Mouse (Mus musculus) cerebellum, postnatal 14 days (tissue): ENCODE data around the gene Hdac11.
A peak's percentile ranks its signal among the peaks of the same experiment; 100 is the strongest.

Source experiments
- DNase-seq, 2 experiments: peaks; one replicate each; pipeline ENCODE4 v3.0.0; 2021; ENCODE audit warnings: mixed read lengths in 2 of 2

Hdac11 gene

DNA sequence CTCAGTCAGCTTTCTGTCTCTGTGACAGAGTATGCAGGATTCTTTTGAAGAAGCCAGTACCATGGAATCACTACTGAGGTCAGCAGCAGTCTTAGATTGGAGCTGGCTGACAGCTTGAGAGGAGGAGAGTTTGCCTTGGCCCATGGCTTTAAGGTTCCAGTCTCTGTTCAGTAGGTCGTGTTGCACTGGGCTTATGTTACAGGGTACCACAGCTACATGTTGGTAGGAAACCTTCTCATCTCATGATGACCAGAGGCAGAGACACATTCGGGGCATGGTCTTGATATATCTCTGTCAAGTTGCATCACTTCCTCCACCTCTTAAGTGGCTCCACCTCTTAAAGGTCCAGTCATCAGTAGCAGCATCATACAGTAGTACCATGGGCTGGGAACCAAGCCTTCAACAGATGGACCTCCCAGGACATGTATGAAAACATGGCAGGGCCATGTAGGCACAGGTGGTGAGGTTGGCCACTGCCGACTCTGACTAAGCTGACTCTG, 15.0 kb downstream of the Hdac11 start:
- no peak for DNase-seq

DNA sequence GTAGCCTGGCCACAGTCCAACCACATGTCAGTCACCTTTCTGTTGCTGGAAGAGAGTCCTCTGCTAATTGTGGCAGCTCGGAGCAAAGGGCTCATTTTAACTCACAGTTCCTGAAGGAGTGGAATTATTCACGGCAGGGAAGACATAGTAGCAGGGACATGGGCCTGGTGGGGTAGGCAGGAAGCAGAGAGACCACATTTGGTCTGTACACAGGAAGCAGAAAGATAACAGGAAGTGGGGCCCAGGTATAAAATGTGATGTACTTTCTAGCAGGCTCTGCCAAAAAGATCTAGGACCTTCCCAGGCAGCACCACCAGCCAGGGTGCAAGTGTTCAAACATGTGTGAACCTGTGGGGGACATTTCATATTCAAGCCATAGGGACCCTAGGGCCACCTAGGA, 15.9 kb downstream of the Hdac11 start:
- DNase-seq, result no peak

DNA sequence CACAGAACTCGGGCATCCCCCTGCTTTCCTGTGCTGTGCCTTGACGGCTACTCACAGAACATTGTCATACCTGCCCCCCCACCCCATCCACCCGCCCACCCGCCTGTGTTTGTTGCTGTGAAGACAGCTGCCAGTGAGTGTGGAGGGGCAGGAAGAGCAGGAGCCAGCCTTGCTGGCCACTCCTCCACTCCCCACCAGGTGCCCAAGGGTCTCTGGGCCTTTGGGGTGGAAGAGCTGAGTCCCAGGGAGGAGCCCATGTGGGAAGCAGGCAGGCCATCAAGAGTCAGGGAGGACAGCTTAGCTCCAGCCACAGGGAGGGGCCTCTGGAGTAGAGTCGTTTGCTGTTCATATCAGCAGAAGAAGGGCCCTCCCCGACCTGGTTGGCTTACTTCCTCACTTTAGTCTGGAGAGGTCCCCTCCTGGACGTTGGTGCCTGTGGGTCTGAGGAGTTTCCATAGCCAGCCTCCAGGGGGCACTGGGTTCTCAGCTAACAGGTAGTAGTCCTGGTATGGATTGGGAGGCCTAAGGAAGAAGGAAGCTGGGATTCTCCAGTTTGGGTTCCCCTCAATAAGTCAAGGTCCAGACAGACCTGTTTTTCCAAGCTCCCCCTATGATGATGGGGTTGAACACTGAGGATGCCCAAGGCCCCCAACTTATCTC, 16.9 kb downstream of the Hdac11 start:
- peak; percentile 78 to 85 for DNase-seq

DNA sequence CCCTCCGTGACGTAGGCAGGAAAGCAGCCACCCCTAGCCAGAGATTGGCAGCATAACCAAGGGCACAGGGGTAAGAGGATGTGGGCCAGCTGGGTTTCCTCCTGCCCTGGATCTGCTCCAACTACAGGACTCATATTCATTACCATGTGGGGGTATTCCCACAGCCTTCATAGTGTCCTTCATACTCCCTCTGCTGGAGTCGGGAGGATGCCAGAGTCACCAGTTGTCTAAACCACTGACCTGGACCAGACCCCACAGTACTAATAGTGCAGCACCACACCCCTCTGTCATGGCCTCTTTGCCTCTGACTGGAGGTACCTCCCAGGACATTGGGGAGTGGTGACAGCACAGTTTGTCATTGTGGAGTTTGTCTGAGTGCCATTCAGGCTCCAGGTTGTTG, 17.7 kb downstream of the Hdac11 start:
- DNase-seq, result no peak

DNA sequence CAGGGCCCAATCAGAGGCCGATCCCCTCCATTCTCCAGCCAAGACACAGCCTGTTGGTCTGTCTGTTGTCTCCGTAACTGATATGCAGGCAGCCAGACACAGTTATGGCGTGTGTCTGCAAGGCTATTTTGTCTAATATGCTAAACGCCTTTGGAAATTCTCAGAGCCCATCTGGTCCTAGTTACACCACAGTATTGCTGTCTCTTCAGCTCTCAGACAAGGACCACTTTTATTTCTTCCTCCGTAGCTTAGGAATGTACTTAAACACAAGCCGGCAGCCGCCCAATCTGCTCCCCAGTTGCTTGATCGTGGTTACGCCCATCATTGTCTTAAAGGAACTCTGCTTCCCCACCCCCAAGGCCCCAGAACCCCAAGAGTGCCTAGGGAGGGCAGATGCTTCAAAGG, 24.3 kb downstream of the Hdac11 start:
- DNase-seq, result no peak

DNA sequence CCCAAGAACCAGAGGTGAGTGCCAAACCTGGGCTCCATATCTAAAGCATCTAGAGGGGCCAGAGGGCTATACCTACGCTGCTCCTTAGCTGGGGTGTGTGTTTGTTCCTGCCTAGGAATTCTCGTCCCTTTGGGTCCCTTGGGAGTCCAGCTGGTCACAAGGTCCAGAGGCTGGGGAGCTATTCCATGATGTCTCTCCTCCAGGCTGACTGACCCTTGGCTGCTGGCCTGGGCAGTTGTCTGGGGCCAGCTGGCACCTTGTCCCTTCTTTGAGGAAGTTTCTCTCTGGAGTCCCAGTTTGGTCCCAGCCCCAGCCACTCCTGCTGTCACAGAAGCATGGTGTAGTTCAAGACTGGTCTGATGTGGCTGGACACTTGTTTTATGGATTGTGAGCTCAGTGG, 24.9 kb downstream of the Hdac11 start:
- DNase-seq, result peak in 1 of 2 experiments; percentile 48

DNA sequence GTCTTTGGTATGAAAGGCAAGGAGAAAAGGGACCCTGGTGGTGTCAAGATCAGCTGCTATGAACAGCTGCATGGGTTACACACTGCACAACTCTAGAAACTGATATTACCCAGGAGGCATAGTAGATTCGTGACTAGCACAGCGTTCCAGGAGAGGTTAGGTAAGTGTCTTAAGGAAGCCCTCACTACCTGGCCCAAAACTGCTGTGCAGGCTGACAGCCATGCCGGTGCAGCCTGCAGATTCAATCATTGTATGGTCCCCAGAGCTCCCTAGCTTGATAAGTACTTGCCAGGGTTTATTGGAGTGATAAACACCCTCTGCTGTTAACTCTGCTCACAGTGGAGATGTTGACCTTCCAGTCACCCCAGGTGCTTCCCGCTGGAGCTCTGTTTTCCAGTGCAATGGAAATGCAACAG, 25.6 kb downstream of the Hdac11 start:
- DNase-seq, result no peak

DNA sequence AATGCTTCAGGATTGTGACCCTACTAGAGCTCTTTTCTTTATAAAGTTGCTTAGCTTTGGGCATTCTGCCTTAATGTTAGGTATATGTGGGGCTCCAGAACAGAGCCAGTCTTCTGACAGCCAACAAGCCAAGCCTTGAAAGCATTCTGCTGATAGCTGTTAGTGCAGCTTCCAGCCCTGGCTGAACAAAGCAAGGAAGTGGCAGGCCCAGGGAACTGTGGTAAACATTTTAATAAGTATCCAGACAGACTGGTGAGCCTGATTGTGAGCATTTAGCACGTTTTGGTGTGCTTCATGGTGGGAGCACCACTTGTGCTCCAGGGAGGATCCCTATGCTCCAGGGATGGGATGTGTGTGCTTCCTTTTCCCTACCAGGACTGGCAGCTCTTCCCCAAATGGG, 26.6 kb downstream of the Hdac11 start:
- DNase-seq, result no peak

DNA sequence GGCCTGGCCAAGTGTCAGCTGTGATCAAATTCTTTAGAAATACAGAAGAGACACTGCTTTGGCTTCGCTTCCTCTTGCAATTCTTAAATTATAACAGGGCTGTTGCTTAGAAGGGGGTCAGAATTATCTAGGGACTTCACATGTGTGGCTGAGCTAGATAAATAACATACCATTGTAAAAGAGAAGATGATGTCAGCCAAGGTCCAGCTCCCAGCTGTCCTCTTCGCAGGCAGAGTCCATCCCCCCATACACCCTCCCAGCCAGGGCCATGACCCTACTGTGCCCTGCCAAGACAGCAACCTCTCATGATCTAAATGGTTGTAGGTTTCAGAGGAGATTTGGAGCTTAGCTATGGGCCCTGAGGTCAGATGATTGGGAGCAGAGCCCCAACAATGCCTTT, 27.5 kb downstream of the Hdac11 start:
- DNase-seq, result no peak

DNA sequence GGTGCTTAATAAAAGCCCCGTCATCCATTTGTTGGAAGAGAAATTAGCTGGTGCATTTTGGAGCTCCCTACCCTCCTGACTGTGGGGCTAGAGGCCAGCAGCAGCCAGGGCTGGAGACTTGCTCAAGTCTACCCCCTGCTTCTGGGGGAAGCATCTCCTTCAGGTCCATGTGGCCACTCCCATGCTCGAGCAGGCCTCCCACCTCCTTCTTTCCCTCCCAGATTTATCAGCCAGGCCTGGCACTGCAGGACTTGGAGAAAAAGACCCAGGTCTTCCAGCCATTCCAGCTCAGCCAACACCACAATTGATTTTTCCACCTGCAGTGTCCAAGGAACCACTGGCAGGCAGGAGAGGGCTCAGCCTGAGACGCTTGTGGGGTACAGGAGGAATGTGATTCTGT, 28.3 kb downstream of the Hdac11 start:
- no peak for DNase-seq

DNA sequence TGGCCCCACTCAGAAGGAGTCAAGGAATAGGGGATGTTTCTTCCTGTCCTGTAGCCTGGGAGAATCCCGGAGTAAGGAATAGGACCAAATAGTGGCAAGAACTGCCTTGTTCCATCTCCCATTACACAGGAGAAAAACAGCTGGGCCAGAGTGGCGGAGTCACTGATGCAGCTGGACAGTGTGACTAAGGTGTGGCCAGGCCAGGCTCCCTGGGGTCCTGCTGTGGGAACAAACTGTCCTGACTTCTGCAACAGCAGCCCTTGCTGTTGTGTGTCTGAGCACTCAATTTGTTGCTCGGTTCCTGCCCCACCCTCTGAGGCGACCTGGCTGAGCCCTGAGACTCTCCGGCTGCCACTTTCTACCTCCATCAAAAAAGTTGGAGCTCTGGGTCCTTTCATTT, 29.0 kb downstream of the Hdac11 start:
- DNase-seq, result no peak

DNA sequence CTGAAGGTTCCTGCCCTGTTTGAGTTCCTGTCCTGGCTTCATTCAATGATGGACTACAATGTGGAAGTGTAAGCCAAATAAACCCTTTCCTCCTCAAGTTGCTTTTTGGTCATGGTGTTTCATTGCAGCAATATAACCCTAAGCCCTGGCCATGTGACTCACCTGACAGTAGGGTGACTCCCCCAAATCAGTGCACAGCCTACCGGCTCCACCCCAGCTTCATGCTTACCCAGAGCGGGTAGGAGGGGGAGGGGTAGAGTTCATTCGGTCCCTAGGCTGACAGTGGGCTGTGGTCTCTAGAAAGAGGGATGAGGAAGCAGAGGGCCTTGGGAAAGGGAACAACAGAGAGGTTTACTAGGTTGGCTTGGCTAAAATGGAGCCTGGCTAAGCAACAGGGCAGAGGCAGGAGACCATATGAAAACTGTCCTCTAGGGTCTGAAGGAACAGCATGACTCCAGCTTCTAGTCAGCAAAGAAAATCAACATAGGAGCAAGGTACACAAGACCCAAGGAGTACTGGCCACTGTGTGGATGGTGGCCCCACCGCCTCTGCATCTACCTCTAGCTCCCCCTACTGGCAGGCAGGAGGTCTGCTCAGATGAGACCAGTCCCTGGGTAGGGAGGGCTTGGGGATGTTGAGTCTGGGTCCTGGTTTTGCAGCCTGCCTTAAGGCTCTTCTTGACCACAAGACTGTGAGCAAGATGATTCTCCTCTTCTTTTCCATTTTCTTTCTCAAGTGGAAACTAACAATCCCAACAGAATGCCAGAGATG, 29.9 kb downstream of the Hdac11 start:
- peak in 1 of 2 experiments; percentile 55 for DNase-seq

DNA sequence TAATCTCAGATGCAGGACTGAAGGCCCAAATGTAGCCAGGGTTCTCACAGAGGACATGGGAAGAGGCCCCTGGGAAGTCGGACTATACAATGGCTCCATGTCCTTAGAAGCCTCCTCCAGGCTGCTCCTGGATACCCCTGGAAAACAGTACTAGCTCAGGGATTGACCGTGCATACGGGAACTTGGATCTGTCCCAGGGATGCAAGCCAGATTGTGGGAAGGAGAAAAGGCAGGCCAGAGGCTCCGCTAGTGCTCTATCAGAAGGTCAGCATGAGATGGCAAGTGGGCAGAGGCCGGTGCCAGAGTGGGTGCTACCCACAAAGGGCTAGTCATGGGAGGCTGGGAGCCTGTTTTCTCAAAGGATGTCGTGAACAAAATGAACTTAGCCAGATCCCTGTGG, 30.5 kb downstream of the Hdac11 start:
- DNase-seq, result peak; percentile 70 to 73

DNA sequence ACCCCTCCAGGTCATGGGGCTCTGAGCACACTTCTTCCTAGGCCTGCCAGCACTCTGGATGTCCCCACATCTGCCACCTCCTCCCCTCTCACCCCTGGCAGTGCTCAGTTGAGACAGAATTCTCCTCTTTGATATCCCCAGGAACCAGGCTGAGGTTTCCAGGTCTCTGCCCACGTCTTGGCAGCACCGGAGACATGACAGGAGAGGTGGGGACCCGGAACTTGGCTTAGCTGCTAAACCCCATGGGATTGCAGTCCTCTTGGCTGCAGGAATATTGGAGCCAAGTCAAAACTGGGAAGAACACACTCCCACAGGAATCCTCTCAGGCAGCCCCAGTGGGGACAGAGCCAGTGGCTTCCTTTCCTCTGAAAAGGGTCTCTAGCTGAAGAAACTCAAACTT, 31.4 kb downstream of the Hdac11 start:
- no peak for DNase-seq

DNA sequence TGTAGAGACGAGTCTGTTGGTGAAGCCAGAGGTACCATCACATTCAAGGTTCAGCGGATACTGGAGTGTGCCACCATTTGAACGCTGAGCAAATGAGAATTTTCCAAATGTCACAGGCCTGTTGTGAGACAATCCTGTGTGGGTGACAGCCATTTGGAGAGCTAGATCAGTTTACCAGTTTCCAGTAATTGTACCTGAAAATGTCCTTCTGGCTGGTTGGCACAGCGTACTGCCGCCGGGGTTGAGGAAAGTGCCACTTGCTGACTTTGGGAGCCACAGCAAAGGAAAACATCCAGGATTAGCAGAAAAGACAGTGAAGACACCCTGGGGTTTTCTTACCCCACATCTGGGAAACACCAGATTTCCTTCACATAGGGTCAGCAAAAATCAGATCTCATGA, 33.5 kb downstream of the Hdac11 start:
- DNase-seq, result peak; percentile 51 to 78

DNA sequence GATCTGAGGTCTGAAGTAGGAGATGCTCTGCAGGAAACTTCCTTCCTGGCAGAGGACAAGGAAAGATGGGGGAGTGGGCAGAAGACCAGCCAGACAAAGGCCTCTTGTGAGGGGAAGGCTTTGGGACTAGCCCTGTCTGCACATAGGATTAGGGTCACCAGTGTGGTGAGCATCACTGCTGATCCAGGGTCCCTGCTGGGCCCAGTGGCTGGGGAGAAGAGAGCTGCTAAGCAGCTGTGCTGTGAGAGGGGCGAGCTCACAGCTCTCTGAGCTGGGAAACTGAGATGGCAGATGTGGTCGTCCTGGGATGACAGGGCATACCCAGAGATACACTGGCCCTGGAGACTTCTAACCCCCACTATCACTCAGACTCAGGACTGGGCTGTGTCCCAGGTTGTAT, 35.0 kb downstream of the Hdac11 start:
- no peak for DNase-seq

DNA sequence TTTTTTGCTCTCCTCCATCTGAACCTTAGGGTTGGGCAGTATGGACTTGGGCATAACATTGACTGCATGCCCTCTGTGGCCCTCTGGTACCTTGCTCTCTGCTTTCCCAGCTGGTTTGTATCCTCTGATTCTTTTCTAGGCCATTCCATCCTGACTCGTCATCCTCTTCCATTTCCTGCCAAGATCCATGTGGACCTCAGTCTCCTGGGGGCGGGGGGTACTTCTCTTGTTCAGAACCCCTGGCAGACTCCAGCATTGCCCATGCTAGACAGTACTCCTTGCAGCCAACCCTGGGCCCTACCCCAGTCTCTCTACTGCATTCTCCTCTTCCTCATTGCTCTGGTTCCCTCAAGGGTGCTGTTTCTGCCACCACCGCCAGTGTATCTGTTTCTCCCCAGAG, 36.0 kb downstream of the Hdac11 start:
- DNase-seq, result no peak

DNA sequence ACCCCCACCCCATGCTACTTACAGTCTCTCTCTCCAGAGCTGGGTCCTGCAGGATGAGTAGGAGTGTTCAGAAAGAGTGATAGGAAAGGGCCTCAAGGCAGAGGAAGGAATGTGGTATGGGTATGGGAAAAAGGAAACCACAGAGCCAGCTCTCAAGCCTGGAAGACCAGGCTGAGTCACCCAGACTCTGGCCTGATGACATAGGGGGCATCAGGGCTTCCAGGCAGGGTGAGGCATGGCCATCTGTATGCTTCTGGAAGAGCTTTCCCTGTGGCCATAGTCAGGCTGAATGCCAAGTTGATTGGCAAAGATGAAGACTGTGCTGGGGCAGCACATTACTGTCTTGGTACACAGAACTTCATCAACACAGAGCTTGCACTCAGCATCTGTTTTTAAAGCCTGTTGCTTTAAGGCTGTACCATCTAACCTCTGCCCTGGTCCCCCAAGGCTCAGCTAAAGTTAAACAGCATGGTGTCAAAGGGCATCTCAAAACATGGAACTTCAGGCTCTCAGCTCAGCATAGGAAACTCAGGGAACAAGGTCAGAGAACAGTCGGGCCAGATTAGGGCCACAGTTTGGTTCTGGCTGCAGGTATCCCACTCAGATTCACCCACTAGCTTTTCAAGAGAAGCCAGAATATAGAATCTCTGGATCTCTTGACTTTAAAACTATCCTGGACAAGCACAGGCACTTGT, 36.5 kb downstream of the Hdac11 start:
- DNase-seq, result no peak

DNA sequence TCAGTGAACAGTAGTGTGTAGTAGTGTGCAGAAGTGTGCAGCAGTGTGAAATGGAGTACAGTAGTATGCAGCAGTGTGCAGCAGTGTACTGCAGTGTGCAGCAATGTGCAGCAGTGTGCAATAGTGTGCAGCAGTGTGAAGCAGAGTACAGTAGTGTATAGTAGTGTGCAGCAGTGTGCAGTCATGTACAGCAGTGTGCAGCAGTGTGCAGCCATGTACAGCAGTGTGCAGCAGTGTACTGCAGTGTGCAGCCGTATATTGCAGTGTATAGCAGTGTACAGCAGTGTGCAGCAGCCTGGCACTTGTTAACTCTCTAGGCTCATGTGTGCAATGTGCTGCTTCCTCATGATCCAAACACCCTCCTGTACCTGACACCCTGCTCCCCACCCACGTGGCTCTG, 42.0 kb downstream of the Hdac11 start:
- no peak for DNase-seq

DNA sequence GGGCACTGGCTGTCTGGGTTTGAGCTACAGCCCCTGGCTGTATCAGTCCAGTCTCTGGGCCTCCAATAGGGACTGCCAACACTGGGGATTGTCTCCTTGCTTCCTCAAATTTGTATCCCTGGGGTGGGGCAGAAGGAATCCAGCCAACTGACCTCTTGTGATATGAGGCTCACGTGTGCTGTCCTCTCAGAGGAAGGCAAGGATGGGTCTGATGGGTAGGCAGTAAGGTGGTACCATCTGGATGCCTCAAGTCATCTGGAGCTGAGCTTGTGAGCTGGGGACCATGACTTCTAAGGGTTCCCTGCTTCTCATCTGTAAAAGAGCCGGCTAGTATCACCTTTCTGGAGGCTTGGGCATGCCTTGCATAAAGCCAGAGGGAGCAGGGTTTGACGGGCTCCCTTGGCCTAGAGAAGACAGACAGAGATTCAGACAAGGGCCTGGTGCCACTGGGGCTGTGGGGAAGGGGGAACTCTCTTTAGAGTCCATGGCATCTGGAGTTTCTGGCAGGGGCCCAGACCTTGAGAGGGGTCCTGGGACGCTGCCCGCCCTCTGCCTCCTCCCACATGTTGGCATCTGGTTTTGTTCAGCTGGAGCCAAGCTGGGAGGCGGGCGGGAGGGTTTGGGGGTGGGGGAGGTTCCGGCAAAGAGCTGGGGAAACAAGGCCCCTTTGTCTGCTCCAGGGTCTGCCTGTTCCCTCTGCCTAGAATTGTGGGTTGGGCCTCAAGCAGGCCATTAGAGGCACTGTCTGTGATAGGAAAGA, 44.1 kb downstream of the Hdac11 start:
- peak; percentile 60 to 74 for DNase-seq

DNA sequence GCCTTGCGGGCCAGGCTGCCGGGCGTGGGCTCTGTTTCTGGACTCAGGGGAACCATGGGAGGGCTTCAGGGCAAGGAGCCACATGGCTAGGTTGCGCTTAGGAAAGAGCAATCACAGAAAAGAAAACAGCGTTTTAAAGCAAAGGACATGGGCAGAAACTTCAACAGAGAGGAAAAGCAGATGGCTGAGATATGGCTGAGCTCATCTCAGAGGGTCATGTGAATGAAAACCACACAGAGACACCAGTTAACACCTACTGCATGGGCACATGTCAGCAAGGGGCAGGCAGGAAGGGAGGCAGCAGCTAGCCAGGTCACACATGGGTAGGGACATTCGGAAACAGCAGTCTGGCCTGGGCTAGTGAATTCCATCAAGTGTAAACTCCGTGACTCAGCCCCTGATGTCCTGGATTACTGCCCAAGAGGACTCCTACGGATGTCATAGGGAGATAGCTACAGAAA, 45.4 kb downstream of the Hdac11 start:
- DNase-seq, result peak in 1 of 2 experiments; percentile 49

DNA sequence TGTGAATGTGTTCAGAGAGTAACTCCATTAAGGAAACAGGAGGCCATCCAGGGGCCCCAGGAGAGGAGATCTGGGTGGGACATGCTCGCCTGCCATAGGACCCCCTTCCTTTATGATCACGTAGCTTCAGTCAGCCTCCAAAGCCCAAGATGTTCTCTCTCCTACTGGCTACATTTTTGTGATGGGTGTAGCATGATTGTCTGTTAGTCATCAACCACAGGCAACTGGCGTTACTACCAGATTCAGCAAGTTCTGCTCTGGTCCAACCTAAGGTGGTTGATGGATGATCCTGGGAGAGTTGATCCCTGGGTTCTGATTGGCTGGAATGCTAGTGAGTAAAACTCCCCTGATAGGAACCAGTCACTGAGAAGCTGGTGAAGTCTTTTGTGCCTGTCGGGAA, 46.1 kb downstream of the Hdac11 start:
- DNase-seq, result no peak

DNA sequence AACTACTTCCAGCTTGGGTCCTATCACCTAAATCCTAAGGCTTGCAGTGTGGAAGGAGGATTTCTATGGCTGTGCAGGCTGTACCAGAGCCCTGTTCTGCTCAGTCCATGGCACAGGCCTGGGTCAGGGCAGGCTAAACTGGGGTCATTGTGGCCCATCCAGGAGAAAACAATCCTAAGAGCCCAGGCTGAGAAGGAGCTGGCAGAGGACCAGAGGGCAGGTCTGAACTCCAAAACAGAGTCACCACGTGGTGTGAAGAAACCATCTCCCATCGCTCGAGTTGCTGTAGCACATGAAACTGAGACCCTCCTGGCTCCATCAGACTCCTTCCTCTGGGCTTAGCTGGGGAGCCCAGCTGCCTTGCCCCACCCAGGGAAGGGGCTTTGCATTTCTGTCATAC, 48.9 kb downstream of the Hdac11 start:
- no peak for DNase-seq
